In the genomic region with DNA sequence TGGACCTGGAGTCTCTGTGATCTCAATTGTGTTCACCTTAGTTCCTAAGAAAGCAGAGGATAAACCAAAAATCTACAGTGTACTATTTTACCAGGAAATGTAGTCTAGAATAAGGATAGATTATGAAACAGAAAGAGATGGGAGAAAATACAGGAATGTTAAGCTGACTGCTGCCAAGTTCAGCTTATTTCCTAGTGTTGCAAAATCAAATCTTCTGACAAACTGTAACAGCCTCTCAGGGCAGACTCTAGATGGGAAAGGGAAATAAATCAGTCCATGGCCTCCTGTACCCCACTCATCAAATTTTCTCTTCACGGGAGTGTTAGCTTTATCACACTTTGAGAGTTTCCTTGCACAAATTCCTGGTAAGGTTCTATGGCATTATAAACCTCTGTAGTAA, we compare ENCODE assay signal across 28 mouse cellular contexts.
DNase-seq lines count a peak whose midpoint lies in the region; ATAC-seq and TF ChIP-seq lines count a peak whose summit lies in the region.
"Had no signal": no experiment of that assay in that cellular context is flagged by ENCODE, and none has a peak within 500 bp of the region (broad histone marks: within the 10 kb centered on the region; RNA-seq: fewer than 3 reads in every experiment).

No protein-coding gene starts in this region.

- H3K27ac ChIP-seq in kidney, adult 2 months (ENCODE audit: insufficient read depth, low read depth, low read length) = no peak overlapping the region
- peak overlapping the region; percentile 11; the same call in 1 of the 2 replicates for H3K27ac ChIP-seq in lung, postnatal 0 days (ENCODE audit: low read length)
- no peak overlapping the region for H3K27ac ChIP-seq in forebrain, embryonic 12.5 days
- H3K27ac ChIP-seq: embryonic facial prominence, embryonic 12.5 days; embryonic facial prominence, embryonic 15.5 days; heart, embryonic 15.5 days; hindbrain, embryonic 10.5 days; hindbrain, embryonic 13.5 days had no signal

- no peak overlapping the region for H3K9ac ChIP-seq in lung, postnatal 0 days (replicated peaks; ENCODE audit: low read depth)
- no peak overlapping the region for H3K9ac ChIP-seq in forebrain, embryonic 12.5 days
- H3K9ac ChIP-seq: embryonic facial prominence, embryonic 12.5 days; embryonic facial prominence, embryonic 15.5 days; heart, embryonic 12.5 days; heart, embryonic 15.5 days; hindbrain, embryonic 13.5 days had no signal

- no peak for TF ChIP-seq POLR2A in kidney, adult 2 months (IDR thresholded peaks at IDR 0.05; ENCODE audit: low read depth, low read length)

- no peaks in the 10 kb centered on the region for H3K27me3 ChIP-seq in kidney, adult 2 months (replicated peaks; ENCODE audit: control insufficient read depth, insufficient read depth, low read length)
- no peaks in the 10 kb centered on the region for H3K27me3 ChIP-seq in lung, postnatal 0 days (replicated peaks; ENCODE audit: insufficient read depth, low read length)
- H3K27me3 ChIP-seq in forebrain, embryonic 12.5 days = no peaks in the 10 kb centered on the region
- H3K27me3 ChIP-seq: embryonic facial prominence, embryonic 12.5 days; embryonic facial prominence, embryonic 15.5 days; heart, embryonic 12.5 days; heart, embryonic 15.5 days; hindbrain, embryonic 13.5 days had no signal

- DNase-seq in kidney, adult 2 months = peak; percentile 11
- no peak for DNase-seq in kidney, adult 8-10 months
- peak; percentile 79 for DNase-seq in lung, postnatal 0 days (ENCODE audit: low spot score)
- no peak for DNase-seq in lung, postnatal 10 days
- peak; percentile 58 for DNase-seq in 3T3-L1 (ENCODE audit: low read depth, low spot score)
- DNase-seq in adipocyte (ENCODE audit: low spot score) = peak; percentile 89
- DNase-seq in layer of hippocampus, postnatal 36 days = no peak
- DNase-seq: adrenal gland, postnatal 10 days; adrenal gland, postnatal 36 days; cerebellum, adult 11 months; cerebellum, adult 2 months; cerebellum, adult 9-11 months; cerebellum, postnatal 25 days; gastrocnemius, postnatal 10 days; gastrocnemius, postnatal 36 days; heart, postnatal 10 days; heart, postnatal 36 days had no signal

- no peak overlapping the region for H3K4me2 ChIP-seq in lung, postnatal 0 days (replicated peaks; ENCODE audit: low read depth, low read length)
- H3K4me2 ChIP-seq in forebrain, embryonic 12.5 days = no peak overlapping the region
- H3K4me2 ChIP-seq: embryonic facial prominence, embryonic 12.5 days; embryonic facial prominence, embryonic 15.5 days; heart, embryonic 12.5 days; heart, embryonic 15.5 days; hindbrain, embryonic 13.5 days had no signal

- TF ChIP-seq CTCF in kidney, adult 2 months (conservative IDR thresholded peaks at IDR 0.05; ENCODE audit: insufficient read depth, insufficient read length, low read depth, low read length) = no peak
- no peak for TF ChIP-seq CTCF in lung, postnatal 0 days (IDR thresholded peaks at IDR 0.05)

- no peaks in the 10 kb centered on the region for H3K36me3 ChIP-seq in kidney, adult 2 months (ENCODE audit: control insufficient read depth, insufficient read depth, low read length)
- H3K36me3 ChIP-seq in lung, postnatal 0 days (ENCODE audit: insufficient read depth, low read length) = no peaks in the 10 kb centered on the region
- H3K36me3 ChIP-seq in forebrain, embryonic 12.5 days (replicated peaks) = no peaks in the 10 kb centered on the region
- H3K36me3 ChIP-seq: embryonic facial prominence, embryonic 12.5 days; embryonic facial prominence, embryonic 15.5 days; heart, embryonic 12.5 days; heart, embryonic 15.5 days; hindbrain, embryonic 10.5 days; hindbrain, embryonic 13.5 days had no signal

- TF ChIP-seq EP300 in lung, postnatal 0 days (IDR thresholded peaks at IDR 0.05) = 0 out of 2 replicates have a peak, but pooled peaks have one; percentile 30

- no peak overlapping the region for H3K4me3 ChIP-seq in kidney, adult 2 months (ENCODE audit: insufficient read depth, low read depth, low read length)
- no peak overlapping the region for H3K4me3 ChIP-seq in lung, postnatal 0 days (ENCODE audit: low read depth, low read length)
- no peak overlapping the region for H3K4me3 ChIP-seq in forebrain, embryonic 12.5 days (replicated peaks)
- H3K4me3 ChIP-seq: embryonic facial prominence, embryonic 12.5 days; embryonic facial prominence, embryonic 15.5 days; heart, embryonic 12.5 days; heart, embryonic 15.5 days; hindbrain, embryonic 10.5 days; hindbrain, embryonic 13.5 days had no signal

- peaks cover 9% of the 10 kb centered on the region for H3K4me1 ChIP-seq in kidney, adult 2 months (ENCODE audit: control insufficient read depth, insufficient read depth, low read length)
- H3K4me1 ChIP-seq in lung, postnatal 0 days (ENCODE audit: insufficient read depth, low read depth, low read length) = no peaks in the 10 kb centered on the region
- H3K4me1 ChIP-seq in forebrain, embryonic 12.5 days = no peaks in the 10 kb centered on the region
- H3K4me1 ChIP-seq: embryonic facial prominence, embryonic 12.5 days; embryonic facial prominence, embryonic 15.5 days; heart, embryonic 12.5 days; heart, embryonic 15.5 days; hindbrain, embryonic 10.5 days; hindbrain, embryonic 13.5 days had no signal

- 58% methylated on average over 1 of the region's 1 CpGs for WGBS in kidney, adult 2 months
- WGBS in lung, postnatal 0 days = 26% methylated on average over 1 of the region's 1 CpGs
- WGBS in forebrain, embryonic 12.5 days = 93% methylated on average over 1 of the region's 1 CpGs

- peak; percentile 40; the same call in 1 of the 2 replicates for ATAC-seq in lung, postnatal 0 days
- ATAC-seq in forebrain, embryonic 12.5 days (ENCODE audit: low FRiP score) = no peak
- ATAC-seq: activated CD4-positive, CD25-positive, alpha-beta regulatory T cell, adult 4 months; CD4-positive, CD25-positive, alpha-beta regulatory T cell, adult 4 months; forebrain, embryonic 16.5 days; hindbrain, embryonic 16.5 days had no signal

- no peaks in the 10 kb centered on the region for H3K9me3 ChIP-seq in lung, postnatal 0 days (ENCODE audit: low read length)
- no peaks in the 10 kb centered on the region for H3K9me3 ChIP-seq in forebrain, embryonic 12.5 days
- H3K9me3 ChIP-seq: embryonic facial prominence, embryonic 12.5 days; embryonic facial prominence, embryonic 15.5 days; heart, embryonic 15.5 days; hindbrain, embryonic 10.5 days; hindbrain, embryonic 13.5 days had no signal

Comparison
In these comparisons a context has a peak if more than half of its experiments do, and no peak if none do; other contexts are left out.
1. DNase-seq: peak in kidney, adult 2 months (single experiment), lung, postnatal 0 days (single experiment), 3T3-L1 (single experiment) and adipocyte (single experiment); none in kidney, adult 8-10 months (0 of 2), lung, postnatal 10 days (single experiment) and layer of hippocampus, postnatal 36 days (0 of 2).